Mouse (Mus musculus) mouse embryonic stem cell (cell line): ENCODE data around the gene Sun2.

ENCODE experiments used
- in situ Hi-C, 2 experiments: fragments of 300-500 bp; cut with MboI; formaldehyde crosslinking; loops; 1 replicate in 1 of 2; 3 replicates in 1 of 2; pipeline ENCODE4 v1.14.3; 2019 to 2020; ENCODE audit warnings: low sequenced_read_pairs in 2 of 2, low pct_unique_long_range_greater_than_20kb in 1 of 2, mixed read lengths in 1 of 2; ENCODE audit not compliant: unreplicated experiment in 1 of 2

Sun2 gene

DNA sequence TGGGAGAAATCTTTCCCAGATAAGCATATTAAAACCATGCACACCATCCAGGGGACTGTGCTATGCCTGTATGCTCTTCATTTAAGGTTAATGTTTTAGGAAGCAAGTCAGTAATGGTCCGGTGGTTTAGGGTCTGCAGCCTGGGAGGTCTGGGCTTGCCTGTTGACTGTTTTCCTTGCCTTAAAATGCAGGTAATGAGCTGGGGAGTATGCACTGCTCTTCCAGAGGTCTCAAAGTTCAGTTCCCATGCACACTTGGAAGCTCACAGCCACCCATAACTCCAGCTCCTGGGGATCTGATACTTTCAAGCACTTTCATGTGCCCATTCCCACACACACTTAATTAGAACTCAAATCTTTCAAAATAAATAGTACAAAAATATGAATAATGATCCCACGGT is 45.8 kb downstream of the Sun2 start:
- in situ Hi-C loops = no loop called here

DNA sequence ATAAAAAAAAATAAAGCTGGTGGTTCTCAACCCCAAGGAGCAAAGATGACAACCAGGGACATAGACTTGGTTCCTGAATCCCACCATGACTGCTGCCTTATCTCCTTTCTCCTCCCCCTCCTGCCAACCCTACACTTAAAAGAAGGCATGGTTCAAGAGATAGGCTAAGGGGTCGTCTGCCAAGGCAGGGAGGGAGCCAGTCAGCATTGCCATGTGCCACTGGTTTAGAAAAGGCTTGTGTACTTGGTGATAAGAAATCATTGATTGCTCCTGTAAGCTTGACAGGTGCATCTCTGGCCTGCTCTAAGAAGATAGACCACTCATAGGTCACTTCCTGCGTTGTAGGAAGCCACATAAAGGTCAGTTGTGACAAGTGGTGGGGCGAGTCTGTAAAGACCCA is 46.8 kb downstream of the Sun2 start:
- in situ Hi-C loops = no loop called here

- in situ Hi-C loops = no loop called here
Observed at GRCm38 (mm10) chr15:79694512-79694911, 47.8 kb downstream of the Sun2 start.

- in situ Hi-C loops = no loop called here
Observed at GRCm38 (mm10) chr15:79693740-79694139, 48.6 kb downstream of the Sun2 start.

DNA sequence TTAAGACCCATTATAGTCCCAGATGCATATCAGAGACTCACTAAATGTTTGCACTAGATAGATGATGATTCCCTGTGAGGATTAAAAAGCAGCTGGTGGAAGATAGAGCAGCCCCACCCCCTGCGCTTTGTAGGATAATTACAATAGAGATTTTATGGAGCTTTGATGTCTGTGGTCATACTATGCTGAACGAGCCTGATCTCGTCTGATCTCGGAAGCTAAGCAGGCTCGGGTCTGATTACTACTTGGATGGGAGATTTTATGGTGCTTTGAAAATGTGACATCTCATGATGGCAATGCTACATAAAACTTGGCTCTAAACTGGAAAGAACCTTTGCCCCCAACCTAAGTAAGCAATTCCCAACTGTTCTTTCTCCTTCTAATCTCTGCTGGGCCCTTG is 50.0 kb downstream of the Sun2 start:
- in situ Hi-C loops = no loop called here

GRCm38 (mm10) chr15:79691023-79691508 is 51.3 kb downstream of the Sun2 start:
- in situ Hi-C loops = no loop called here

DNA sequence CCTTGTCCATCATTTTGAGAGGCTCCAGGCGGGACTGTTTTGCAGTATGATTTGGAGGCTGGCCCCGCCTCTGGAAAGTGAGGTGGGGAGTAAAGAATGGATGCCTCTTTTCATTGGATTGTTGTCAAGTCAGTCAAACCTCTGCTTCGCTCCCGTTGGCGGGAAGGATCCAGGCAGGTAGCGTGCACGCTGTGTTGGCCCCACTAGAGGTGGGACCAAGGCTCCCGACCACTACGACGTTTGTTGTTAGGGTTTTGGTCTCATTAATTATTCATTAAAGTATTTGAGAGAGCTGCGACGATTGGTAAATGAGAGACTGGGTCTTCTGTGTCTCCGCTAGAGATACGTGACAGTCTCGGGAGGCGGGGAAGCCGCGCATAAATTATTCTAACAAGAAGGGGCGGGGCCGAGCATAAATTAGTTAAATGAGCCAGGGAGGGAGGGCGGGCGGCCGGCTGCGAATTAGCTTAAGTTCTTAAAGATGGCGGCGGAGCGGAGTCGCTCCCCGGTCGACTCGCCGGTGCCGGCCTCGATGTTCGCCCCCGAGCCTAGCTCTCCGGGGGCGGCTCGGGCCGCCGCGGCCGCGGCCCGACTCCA is 51.8 kb downstream of the Sun2 start, which contains the start of gene Gtpbp1:
Gtpbp1 (plus strand) TSS at position 420 of the 597 bp plus-strand sequence.
- in situ Hi-C loops = no loop called here

- in situ Hi-C loops = no loop called here
Observed at GRCm38 (mm10) chr15:79689662-79690425, 52.5 kb downstream of the Sun2 start.

- in situ Hi-C loops = no loop called here
Observed at GRCm38 (mm10) chr15:79688268-79688956, 53.9 kb downstream of the Sun2 start.

DNA sequence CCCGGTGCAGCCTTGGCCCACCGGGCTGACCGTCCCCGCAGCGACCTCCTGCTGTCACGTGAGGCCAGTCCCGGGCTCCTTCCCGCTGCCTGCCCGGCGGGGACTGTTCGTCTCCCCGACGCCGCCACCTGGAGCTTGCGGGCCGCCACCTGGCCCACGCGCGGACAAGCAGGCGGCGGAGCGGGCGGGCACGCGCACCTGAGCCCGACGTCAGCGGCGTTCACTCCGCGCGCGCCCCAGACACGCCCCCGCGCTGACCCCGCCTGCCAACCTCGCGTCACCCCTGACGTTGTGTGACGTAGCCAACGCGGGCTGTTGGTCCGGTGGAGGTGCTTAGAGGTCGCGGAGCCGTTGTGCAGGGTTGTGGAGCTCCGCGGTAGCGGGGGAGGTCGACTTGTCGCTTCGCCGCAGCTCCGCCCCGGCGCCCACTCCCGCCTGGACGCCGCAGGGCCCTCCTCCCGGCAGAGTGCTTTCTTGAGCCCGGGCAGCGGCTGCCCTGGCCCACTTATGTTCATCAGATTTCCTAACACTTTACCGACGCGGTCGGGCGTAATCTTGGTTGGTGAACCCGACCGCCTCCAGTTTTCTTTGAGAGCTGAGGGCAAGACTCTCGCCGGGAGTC is 54.6 kb downstream of the Sun2 start, which contains the start of gene Josd1:
Josd1 (minus strand) TSS at position 274 of the 622 bp plus-strand sequence.
- in situ Hi-C loops = no loop called here

DNA sequence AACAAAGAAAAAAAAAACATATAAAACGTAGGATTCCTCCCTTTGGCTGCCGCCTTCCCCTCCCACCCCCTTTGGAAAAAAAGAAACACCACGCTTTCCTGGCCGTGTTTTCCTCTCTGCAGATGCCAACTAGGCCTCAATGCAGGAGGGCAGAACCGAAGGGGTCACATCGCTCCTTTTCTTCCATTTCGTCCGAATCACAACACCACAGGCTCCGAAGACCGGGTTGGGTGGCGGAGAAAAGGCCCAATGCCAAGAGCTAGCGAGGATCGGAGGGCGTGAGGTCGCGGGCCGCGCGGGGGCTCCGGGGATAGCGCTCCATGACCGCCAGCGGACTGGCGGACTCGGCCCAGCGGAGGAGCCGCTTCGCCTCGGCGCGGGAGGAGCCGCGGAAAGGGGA is 55.2 kb downstream of the Sun2 start:
- in situ Hi-C loops = no loop called here

- in situ Hi-C loops = no loop called here
Observed at GRCm38 (mm10) chr15:79686046-79686869, 56.1 kb downstream of the Sun2 start.

- in situ Hi-C loops = no loop called here
Observed at GRCm38 (mm10) chr15:79685141-79685641, 57.1 kb downstream of the Sun2 start.

GRCm38 (mm10) chr15:79684616-79685015 is 57.7 kb downstream of the Sun2 start:
- in situ Hi-C loops = no loop called here

GRCm38 (mm10) chr15:79683707-79684465 is 58.5 kb downstream of the Sun2 start:
- in situ Hi-C loops = no loop called here

- in situ Hi-C loops = no loop called here
Observed at GRCm38 (mm10) chr15:79683146-79683545, 59.2 kb downstream of the Sun2 start.

- in situ Hi-C loops = no loop called here
Observed at GRCm38 (mm10) chr15:79681973-79682372, 60.4 kb downstream of the Sun2 start.
